Mouse (Mus musculus) thymus, adult 2 months (tissue): ENCODE data around the gene Tex22.

Source experiments
- CTCF ChIP-seq: fragments of 200-500 bp; IDR thresholded peaks from 2 replicates; pipeline ENCODE4 v1.5.1; 2012; ENCODE audit warnings: mild to moderate bottlenecking, control low read depth, low read length, moderate library complexity, borderline replicate concordance; ENCODE audit not compliant: control insufficient read depth, poor library complexity, insufficient read depth; ENCODE audit errors: extremely low read depth
- POLR2A ChIP-seq: fragments of 200-500 bp; IDR thresholded peaks from 2 replicates; pipeline ENCODE4 v1.6.1; 2012; ENCODE audit warnings: mild to moderate bottlenecking, low read length, control low read depth, moderate library complexity; ENCODE audit not compliant: control insufficient read depth, poor library complexity, insufficient read depth; ENCODE audit errors: extremely low read depth

DNA sequence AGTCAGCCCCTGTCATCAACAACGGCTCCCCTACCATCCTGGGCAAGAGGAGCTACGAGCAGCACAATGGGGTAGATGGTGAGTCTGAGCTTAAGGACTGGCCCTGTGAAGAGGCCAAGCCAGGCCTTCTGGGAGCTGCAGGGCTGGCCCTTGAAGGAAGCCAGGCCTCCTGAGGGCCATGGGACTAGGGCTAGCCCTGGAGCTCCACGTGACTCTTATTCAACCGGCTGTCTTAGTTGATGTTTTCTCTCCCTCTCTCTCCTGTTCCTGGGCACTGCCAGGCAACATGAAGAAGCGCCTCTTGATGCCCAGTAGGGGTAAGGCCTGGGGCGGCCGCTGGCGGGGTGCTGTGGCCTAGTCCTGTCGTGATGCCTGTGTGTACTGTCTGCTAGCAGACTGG is 59.0 kb downstream of the Tex22 start:
- TF ChIP-seq POLR2A (no peak), CTCF (no peak)
